Mouse (Mus musculus) lung, adult 2 months (tissue): ENCODE data around the gene Brpf1.

Source experiments
- CTCF ChIP-seq: fragments of 200-500 bp; IDR thresholded peaks from 2 replicates; pipeline ENCODE4 v1.5.1; 2011; ENCODE audit warnings: mild to moderate bottlenecking, low read length, control low read depth; ENCODE audit not compliant: insufficient read depth
- POLR2A ChIP-seq: fragments of 200-500 bp; IDR thresholded peaks from 2 replicates; pipeline ENCODE4 v1.6.1; 2011; ENCODE audit warnings: low read depth, mild to moderate bottlenecking, control low read depth, low read length, borderline replicate concordance; ENCODE audit errors: extremely low read depth

DNA sequence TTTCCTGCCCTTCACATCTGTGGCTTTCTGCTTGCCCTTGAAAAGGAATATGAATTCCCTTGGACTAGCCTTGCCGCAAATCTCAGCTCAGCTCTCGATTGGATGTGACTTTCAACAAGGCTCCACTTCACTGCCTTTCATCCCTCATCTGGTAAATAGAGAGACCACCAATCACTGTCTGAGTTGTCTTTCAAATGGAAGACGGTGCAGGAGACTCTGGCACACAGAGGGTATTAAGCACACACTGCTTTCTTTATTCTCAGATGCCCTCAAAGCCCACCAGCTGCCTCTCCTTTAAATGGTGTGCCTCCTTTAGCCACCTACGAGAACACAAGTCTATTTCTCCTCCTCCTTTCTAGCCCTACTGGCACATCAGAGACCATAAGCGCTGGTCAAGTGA is 61.6 kb downstream of the Brpf1 start:
- TF ChIP-seq CTCF (no peak), POLR2A (no peak)
